Mouse (Mus musculus) MEL (cell line): ENCODE measurements around the gene Prim2. TPM values are rescaled to one million over a fixed set of nuclear protein-coding genes. Genes with fewer than 3 reads are reported as not detected.

Experiments
- DNase-seq: peaks from one replicate; pipeline ENCODE4 v3.0.0; 2011; ENCODE audit warnings: low read depth, low spot score
- H3K27ac ChIP-seq: 2 replicates; pipeline ENCODE4 v1.5.1; 2012; ENCODE audit warnings: low read depth, mild to moderate bottlenecking, control low read depth, low read length, moderate library complexity; ENCODE audit not compliant: control insufficient read depth
- H3K27me3 ChIP-seq, 2 experiments: fragments of 150-350 bp in 1 of 2; sonication (generic) in 1 of 2; 2 replicates each; pipeline ENCODE4 v1.6.1; 2012; ENCODE audit warnings: low read length in 2 of 2, mild to moderate bottlenecking in 2 of 2, improper control_type of control experiment in 1 of 2, moderate library complexity in 1 of 2; ENCODE audit not compliant: insufficient read depth in 2 of 2, control insufficient read depth in 1 of 2
- H3K36me3 ChIP-seq, 2 experiments: 2 replicates each; pipeline ENCODE4 v1.6.1; 2012 to 2014; ENCODE audit warnings: low read length in 2 of 2, improper control_type of control experiment in 1 of 2, inconsistent platforms in 1 of 2, mild to moderate bottlenecking in 1 of 2; ENCODE audit not compliant: insufficient read depth in 2 of 2, control insufficient read depth in 1 of 2
- H3K4me1 ChIP-seq, 2 experiments: fragments of 150-350 bp in 1 of 2; sonication (generic) in 1 of 2; 2 replicates each; pipeline ENCODE4 v1.6.1; 2012; ENCODE audit warnings: low read length in 2 of 2, improper control_type of control experiment in 1 of 2, mild to moderate bottlenecking in 1 of 2; ENCODE audit not compliant: insufficient read depth in 2 of 2, control insufficient read depth in 1 of 2
- H3K4me3 ChIP-seq, 2 experiments: fragments of 150-350 bp in 1 of 2; sonication (generic) in 1 of 2; 2 replicates each; pipeline ENCODE4 v1.5.1; 2012; ENCODE audit warnings: low read depth in 2 of 2, low read length in 2 of 2, mild to moderate bottlenecking in 2 of 2, moderate library complexity in 2 of 2, control low read depth in 1 of 2, improper control_type of control experiment in 1 of 2; ENCODE audit not compliant: control insufficient read depth in 1 of 2, insufficient read depth in 1 of 2
- H3K79me2 ChIP-seq: 2 replicates; pipeline ENCODE4 v1.6.1; 2012; ENCODE audit warnings: mild to moderate bottlenecking, low read length, moderate library complexity; ENCODE audit not compliant: control insufficient read depth, poor library complexity, insufficient read depth
- H3K9ac ChIP-seq: 2 replicates; pipeline ENCODE4 v1.6.1; 2012; ENCODE audit warnings: low read depth, mild to moderate bottlenecking, control low read depth, low read length, moderate library complexity; ENCODE audit not compliant: control insufficient read depth, poor library complexity, severe bottlenecking
- H3K9me3 ChIP-seq: fragments of 150-350 bp; sonication (generic); replicated peaks from 2 replicates; pipeline ENCODE4 v1.6.1; 2012; ENCODE audit warnings: mild to moderate bottlenecking, low read length, improper control_type of control experiment, moderate library complexity; ENCODE audit not compliant: insufficient read depth
- BHLHE40 ChIP-seq: IDR thresholded peaks from 2 replicates; pipeline ENCODE4 v1.6.1; 2012; ENCODE audit warnings: low read depth, mild to moderate bottlenecking, inconsistent platforms, low read length, improper control_type of control experiment, borderline replicate concordance
- CHD1 ChIP-seq: IDR thresholded peaks from 2 replicates; pipeline ENCODE4 v1.6.1; 2012; ENCODE audit warnings: low read depth, mild to moderate bottlenecking, inconsistent platforms, low read length, improper control_type of control experiment
- CHD2 ChIP-seq: IDR thresholded peaks from 2 replicates; pipeline ENCODE4 v1.6.1; 2011; ENCODE audit warnings: low read length, improper control_type of control experiment
- CTCF ChIP-seq, 3 experiments: IDR thresholded peaks in 2 of 3; conservative IDR thresholded peaks in 1 of 3; 2 replicates each; pipeline ENCODE4 v1.5.1; 2011 to 2012; ENCODE audit warnings: low read length in 3 of 3, low read depth in 2 of 3, mild to moderate bottlenecking in 2 of 3, improper control_type of control experiment in 1 of 3, inconsistent platforms in 1 of 3, mixed read lengths in 1 of 3, moderate library complexity in 1 of 3; ENCODE audit not compliant: control insufficient read depth in 1 of 3, insufficient read depth in 1 of 3, poor library complexity in 1 of 3, severe bottlenecking in 1 of 3
- E2F4 ChIP-seq: IDR thresholded peaks from 2 replicates; pipeline ENCODE4 v1.6.1; 2011; ENCODE audit warnings: low read depth, low read length, improper control_type of control experiment, borderline replicate concordance
- ELF1 ChIP-seq: IDR thresholded peaks from 2 replicates; pipeline ENCODE4 v1.6.1; 2014; ENCODE audit warnings: low read depth, mild to moderate bottlenecking, inconsistent platforms, low read length, improper control_type of control experiment, moderate library complexity
- EP300 ChIP-seq, 2 experiments: IDR thresholded peaks; 2 replicates each; pipeline ENCODE4 v1.6.1; 2011; ENCODE audit warnings: improper control_type of control experiment in 2 of 2, low read length in 2 of 2, low read depth in 1 of 2, mild to moderate bottlenecking in 1 of 2
- ETS1 ChIP-seq: IDR thresholded peaks from 2 replicates; pipeline ENCODE4 v1.6.1; 2012; ENCODE audit warnings: low read depth, mild to moderate bottlenecking, inconsistent platforms, low read length, improper control_type of control experiment, moderate library complexity
- GABPA ChIP-seq: IDR thresholded peaks from 2 replicates; pipeline ENCODE4 v1.6.1; 2012; ENCODE audit warnings: low read depth, mild to moderate bottlenecking, inconsistent platforms, low read length, improper control_type of control experiment, moderate library complexity
- GATA1 ChIP-seq: IDR thresholded peaks from 2 replicates; pipeline ENCODE4 v1.6.1; 2011; ENCODE audit warnings: low read depth, low read length, improper control_type of control experiment
- HCFC1 ChIP-seq: IDR thresholded peaks from 2 replicates; pipeline ENCODE4 v1.6.1; 2012; ENCODE audit warnings: low read depth, mild to moderate bottlenecking, inconsistent platforms, low read length, improper control_type of control experiment, moderate library complexity
- JUND ChIP-seq: IDR thresholded peaks from 2 replicates; pipeline ENCODE4 v1.6.1; 2011; ENCODE audit warnings: low read depth, mild to moderate bottlenecking, improper control_type of control experiment, low read length
- KAT2A ChIP-seq: conservative IDR thresholded peaks from 2 replicates; pipeline ENCODE4 v1.6.1; 2012; ENCODE audit warnings: low read depth, low read length, improper control_type of control experiment, inconsistent platforms
- MAFK ChIP-seq: IDR thresholded peaks from 2 replicates; pipeline ENCODE4 v1.6.1; 2011; ENCODE audit warnings: low read depth, mild to moderate bottlenecking, low read length, improper control_type of control experiment, borderline replicate concordance
- MAX ChIP-seq: IDR thresholded peaks from 2 replicates; pipeline ENCODE4 v1.6.1; 2011; ENCODE audit warnings: low read length, improper control_type of control experiment
- MAZ ChIP-seq: IDR thresholded peaks from 2 replicates; pipeline ENCODE4 v1.6.1; 2012; ENCODE audit warnings: low read depth, mild to moderate bottlenecking, inconsistent platforms, low read length, improper control_type of control experiment
- MEF2A ChIP-seq: IDR thresholded peaks from 2 replicates; pipeline ENCODE4 v1.6.1; 2014; ENCODE audit warnings: low read depth, mild to moderate bottlenecking, inconsistent platforms, low read length, improper control_type of control experiment; ENCODE audit not compliant: poor library complexity, insufficient replicate concordance, severe bottlenecking; ENCODE audit errors: extremely low read depth
- MXI1 ChIP-seq: IDR thresholded peaks from 2 replicates; pipeline ENCODE4 v1.6.1; 2011; ENCODE audit warnings: mild to moderate bottlenecking, low read depth, low read length, improper control_type of control experiment
- MYB ChIP-seq: IDR thresholded peaks from 2 replicates; pipeline ENCODE4 v1.6.1; 2011; ENCODE audit warnings: mild to moderate bottlenecking, low read depth, low read length, improper control_type of control experiment
- MYC ChIP-seq: IDR thresholded peaks from 2 replicates; pipeline ENCODE4 v1.6.1; 2011; ENCODE audit warnings: low read depth, mild to moderate bottlenecking, low read length, improper control_type of control experiment, moderate library complexity
- NELFE ChIP-seq: IDR thresholded peaks from 2 replicates; pipeline ENCODE4 v1.6.1; 2011; ENCODE audit warnings: low read depth, low read length, improper control_type of control experiment
- POLR2A ChIP-seq, 2 experiments: IDR thresholded peaks; 2 replicates each; pipeline ENCODE4 v1.6.1; 2011 to 2012; ENCODE audit warnings: low read length in 2 of 2, mild to moderate bottlenecking in 2 of 2, control low read depth in 1 of 2, improper control_type of control experiment in 1 of 2, low read depth in 1 of 2, moderate library complexity in 1 of 2; ENCODE audit not compliant: control insufficient read depth in 1 of 2, insufficient read depth in 1 of 2, poor library complexity in 1 of 2
- POLR2AphosphoS2 ChIP-seq: IDR thresholded peaks from 2 replicates; pipeline ENCODE4 v1.6.1; 2011; ENCODE audit warnings: low read length, improper control_type of control experiment
- POLR2AphosphoS5 ChIP-seq: IDR thresholded peaks from 2 replicates; pipeline ENCODE4 v1.6.1; 2012; ENCODE audit warnings: low read depth, borderline replicate concordance, mild to moderate bottlenecking, inconsistent platforms, low read length, moderate library complexity, mixed read lengths
- RAD21 ChIP-seq: IDR thresholded peaks from 2 replicates; pipeline ENCODE4 v1.6.1; 2011; ENCODE audit warnings: mild to moderate bottlenecking, low read depth, low read length, improper control_type of control experiment
- RCOR1 ChIP-seq: IDR thresholded peaks from 2 replicates; pipeline ENCODE4 v1.6.1; 2012; ENCODE audit warnings: low read depth, mild to moderate bottlenecking, inconsistent platforms, low read length, improper control_type of control experiment
- SIN3A ChIP-seq: IDR thresholded peaks from 2 replicates; pipeline ENCODE4 v1.6.1; 2012; ENCODE audit warnings: low read length, improper control_type of control experiment, inconsistent platforms
- SMC3 ChIP-seq: IDR thresholded peaks from 2 replicates; pipeline ENCODE4 v1.6.1; 2011; ENCODE audit warnings: low read depth, low read length, improper control_type of control experiment
- TAL1 ChIP-seq: IDR thresholded peaks from 2 replicates; pipeline ENCODE4 v1.6.1; 2012; ENCODE audit warnings: mild to moderate bottlenecking, inconsistent platforms, low read length, moderate library complexity, mixed read lengths
- TBP ChIP-seq: IDR thresholded peaks from 2 replicates; pipeline ENCODE4 v1.8.0; 2011; ENCODE audit warnings: low read depth, low read length, improper control_type of control experiment
- TCF12 ChIP-seq: IDR thresholded peaks from 2 replicates; pipeline ENCODE4 v1.6.1; 2014; ENCODE audit warnings: low read depth, mild to moderate bottlenecking, inconsistent platforms, low read length, improper control_type of control experiment, moderate library complexity
- UBTF ChIP-seq: IDR thresholded peaks from 2 replicates; pipeline ENCODE4 v1.6.1; 2012; ENCODE audit warnings: low read depth, mild to moderate bottlenecking, inconsistent platforms, low read length, improper control_type of control experiment, moderate library complexity, borderline replicate concordance; ENCODE audit not compliant: insufficient read depth
- USF1 ChIP-seq: IDR thresholded peaks from 2 replicates; pipeline ENCODE4 v1.6.1; 2014; ENCODE audit warnings: low read depth, mild to moderate bottlenecking, inconsistent platforms, low read length, improper control_type of control experiment, moderate library complexity
- USF2 ChIP-seq, 2 experiments: IDR thresholded peaks; 2 replicates each; pipeline ENCODE4 v1.6.1; 2011 to 2012; ENCODE audit warnings: improper control_type of control experiment in 2 of 2, low read length in 2 of 2, borderline replicate concordance in 1 of 2, inconsistent platforms in 1 of 2, low read depth in 1 of 2, mild to moderate bottlenecking in 1 of 2; ENCODE audit not compliant: insufficient read depth in 1 of 2
- ZC3H11A ChIP-seq: IDR thresholded peaks from 2 replicates; pipeline ENCODE4 v1.6.1; 2012; ENCODE audit warnings: low read depth, mild to moderate bottlenecking, inconsistent platforms, low read length, improper control_type of control experiment
- ZKSCAN1 ChIP-seq: IDR thresholded peaks from 2 replicates; pipeline ENCODE4 v1.6.1; 2012; ENCODE audit warnings: low read depth, mild to moderate bottlenecking, inconsistent platforms, low read length, improper control_type of control experiment, moderate library complexity
- ZMIZ1 ChIP-seq: IDR thresholded peaks from 2 replicates; pipeline ENCODE4 v1.6.1; 2012; ENCODE audit warnings: low read depth, mild to moderate bottlenecking, inconsistent platforms, low read length, improper control_type of control experiment, moderate library complexity
- ZNF384 ChIP-seq: IDR thresholded peaks from 2 replicates; pipeline ENCODE4 v1.6.1; 2012; ENCODE audit warnings: low read depth, mild to moderate bottlenecking, inconsistent platforms, low read length, improper control_type of control experiment
- polyA plus RNA-seq, 2 experiments: library from polyadenylated mRNA; stranded (reverse) in 1 of 2; unstranded in 1 of 2; fragments of >175 nt in 1 of 2; fragments of >200 nt in 1 of 2; gene quantifications; 2 replicates each; pipeline versions ENCODE4 v1.2.1 to v1.2.4; 2012; ENCODE audit warnings: low replicate concordance in 2 of 2, low read depth in 1 of 2; ENCODE audit not compliant: insufficient read length in 2 of 2, insufficient read depth in 1 of 2, missing spikeins in 1 of 2
- total RNA-seq: library from RNA; depleted of rRNA; stranded (reverse); fragments of 300-350 nt; gene quantifications from 2 replicates; pipeline ENCODE4 v1.2.3, GENCODE M21; 2012

Prim2 gene
- total and polyA plus RNA-seq, 3 experiments, result 36.1 to 48.9 TPM; not detected in 1

DNA sequence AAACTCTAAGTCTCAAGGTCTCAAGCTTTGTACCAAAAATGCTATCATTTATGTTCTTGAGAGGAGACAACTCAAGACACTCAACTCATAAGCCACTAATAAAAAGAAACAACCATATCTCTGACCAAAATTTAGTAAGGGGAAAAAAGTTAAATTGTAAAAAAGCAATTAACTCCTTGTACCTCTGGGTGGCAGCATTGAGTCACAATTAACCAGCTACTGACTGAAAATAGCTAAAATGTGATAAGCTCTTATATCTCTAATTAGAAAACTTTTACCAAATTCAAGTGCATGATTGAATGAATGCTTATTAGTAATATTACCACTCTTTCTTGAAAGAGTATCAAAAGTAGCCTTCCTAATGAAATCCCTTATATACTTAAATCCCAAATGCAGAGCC, 6.4 kb downstream of the Prim2 start:
- Histone ChIP-seq H3K4me1 (peaks cover 0 to 2% of the 10 kb centered on the region in 2 experiments; a peak in 1 of 4 replicates), H3K9me3 (no peaks in the 10 kb centered on the region), H3K9ac (no peak overlapping the region), H3K36me3 (peaks cover 3 to 23% of the 10 kb centered on the region in 2 experiments; a peak in 2 of 4 replicates), H3K4me3 (no peak overlapping the region), H3K27ac (no peak overlapping the region), H3K79me2 (peaks cover 1% of the 10 kb centered on the region; the same call in 1 of the 2 replicates), H3K27me3 (no peaks in the 10 kb centered on the region)
- peak; percentile 71 for DNase-seq
- peak; percentile 72 for TF ChIP-seq RAD21
- 0 out of 2 replicates have a peak, but pooled peaks have one; percentile 34 for TF ChIP-seq ZNF384
- 0 out of 2 replicates have a peak, but pooled peaks have one; percentile 18 for TF ChIP-seq HCFC1
- no peak for TF ChIP-seq TAL1
- TF ChIP-seq MYC, result no peak
- TF ChIP-seq CHD1, result no peak
- TF ChIP-seq MAFK, result peak; percentile 62
- no peak for TF ChIP-seq RCOR1
- no peak for TF ChIP-seq POLR2AphosphoS5
- no peak for TF ChIP-seq ZKSCAN1
- TF ChIP-seq MXI1, result no peak
- no peak for TF ChIP-seq BHLHE40
- no peak for TF ChIP-seq CHD2
- 0 out of 2 replicates have a peak, but pooled peaks have one; percentile 35 for TF ChIP-seq SIN3A
- no peak for TF ChIP-seq USF1
- no peak for TF ChIP-seq KAT2A
- TF ChIP-seq GABPA, result no peak
- no peak for TF ChIP-seq ELF1
- no peak for TF ChIP-seq ZMIZ1
- no peak for TF ChIP-seq MEF2A
- TF ChIP-seq SMC3, result peak; percentile 58
- no peak for TF ChIP-seq POLR2AphosphoS2
- peak in 2 of 3 experiments; percentile 35 to 73; a peak in 3 of 6 replicates for TF ChIP-seq CTCF (IDR thresholded peaks at IDR 0.05 in 2 of 3, conservative IDR thresholded peaks at IDR 0.05 in 1 of 3; ENCODE audit: control insufficient read depth in 1 of 3, insufficient read depth in 1 of 3, low read depth in 2 of 3, low read length in 3 of 3, poor library complexity in 1 of 3, severe bottlenecking in 1 of 3)
- TF ChIP-seq EP300 (IDR thresholded peaks at IDR 0.05; ENCODE audit: low read depth in 1 of 2, low read length in 2 of 2), result no peak
- no peak for TF ChIP-seq E2F4
- TF ChIP-seq USF2 (IDR thresholded peaks at IDR 0.05; ENCODE audit: borderline replicate concordance in 1 of 2, insufficient read depth in 1 of 2, low read depth in 1 of 2, low read length in 2 of 2), result no peak
- no peak for TF ChIP-seq MAX
- no peak for TF ChIP-seq MAZ
- TF ChIP-seq NELFE, result no peak
- TF ChIP-seq TBP, result no peak
- TF ChIP-seq JUND, result no peak
- TF ChIP-seq ZC3H11A, result peak; percentile 32; the same call in 1 of the 2 replicates
- TF ChIP-seq GATA1, result no peak
- TF ChIP-seq MYB, result no peak
- TF ChIP-seq ETS1, result no peak
- TF ChIP-seq UBTF, result no peak
- no peak for TF ChIP-seq TCF12
- no peak for TF ChIP-seq POLR2A (IDR thresholded peaks at IDR 0.05; ENCODE audit: control insufficient read depth in 1 of 2, insufficient read depth in 1 of 2, low read depth in 1 of 2, low read length in 2 of 2, poor library complexity in 1 of 2)
